Mouse (Mus musculus) layer of hippocampus, postnatal 25 days (tissue): ENCODE results near the gene Pawr. TPM values are rescaled to one million over a fixed set of nuclear protein-coding genes. Genes with fewer than 3 reads are reported as not detected.
"Not testable (repeated sequence)": the region's sequence is repeated elsewhere in the genome, so short reads cannot be mapped to it uniquely, and the experiment has no call there.

Experiments
- DNase-seq, 2 experiments: peaks; one replicate each; pipeline ENCODE4 v3.0.0; 2022; ENCODE audit warnings: mixed read lengths in 2 of 2, low spot score in 1 of 2; ENCODE audit errors: extremely low spot score in 1 of 2
- total RNA-seq, 2 experiments: library from RNA; stranded (reverse); gene quantifications; 2 replicates each; pipeline ENCODE4 v1.2.3; 2021

The Pawr gene
- total RNA-seq, 2 experiments from 2014 or later = 2.1 to 2.9 TPM

DNA sequence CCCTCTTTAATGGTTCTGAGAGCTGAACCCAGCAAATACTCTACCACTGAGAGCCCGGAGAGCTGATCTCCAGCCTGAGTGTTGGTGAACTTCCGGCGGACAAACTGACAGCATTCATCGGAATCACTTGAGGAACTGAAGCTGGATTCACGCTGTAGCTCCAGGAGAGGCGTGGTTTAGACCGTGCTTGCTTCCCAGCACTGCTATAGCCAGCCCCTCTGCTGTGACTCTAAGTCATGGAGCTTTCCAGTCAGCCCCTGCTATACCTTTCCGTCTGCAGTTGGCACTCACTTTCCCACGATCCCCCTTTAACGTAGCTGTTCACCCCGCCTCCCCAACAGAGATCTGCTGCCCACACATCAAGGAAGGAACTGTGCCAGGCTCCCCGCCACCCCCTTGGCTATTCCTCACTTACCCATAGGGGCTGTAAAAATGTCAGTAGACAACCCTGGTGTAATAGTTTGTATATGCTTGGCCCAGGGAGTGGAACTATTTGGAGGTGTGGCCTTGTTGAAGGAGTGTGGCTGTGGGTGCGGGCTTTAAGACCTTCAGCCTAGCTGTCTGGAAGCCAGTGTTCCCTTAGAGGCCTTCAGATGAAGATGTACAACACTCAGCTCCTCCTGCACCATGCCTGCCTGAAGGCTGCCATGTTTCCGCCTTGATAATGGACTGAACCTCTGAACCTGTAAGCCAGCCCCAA, 83.2 kb downstream of the Pawr start:
- DNase-seq = no peak

DNA sequence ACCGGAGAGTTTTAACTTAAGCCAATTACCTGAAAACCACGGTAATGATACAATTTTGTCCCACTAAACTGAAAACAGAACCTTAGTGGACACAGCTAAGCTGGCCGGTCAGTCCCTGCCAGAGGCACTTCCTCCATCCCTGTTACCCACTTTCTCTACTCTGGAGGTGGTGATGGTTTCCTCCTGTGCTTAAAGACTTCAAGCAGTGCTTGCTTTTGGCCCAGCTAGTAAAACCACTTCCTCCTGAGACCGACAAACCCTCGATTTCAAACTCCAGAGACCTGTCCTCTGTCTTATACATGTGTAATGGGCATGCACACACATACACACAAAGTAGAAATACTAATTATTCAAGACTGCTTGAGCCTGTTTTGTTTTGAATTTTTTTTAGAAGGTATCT, 85.5 kb downstream of the Pawr start:
- no peak for DNase-seq

DNA sequence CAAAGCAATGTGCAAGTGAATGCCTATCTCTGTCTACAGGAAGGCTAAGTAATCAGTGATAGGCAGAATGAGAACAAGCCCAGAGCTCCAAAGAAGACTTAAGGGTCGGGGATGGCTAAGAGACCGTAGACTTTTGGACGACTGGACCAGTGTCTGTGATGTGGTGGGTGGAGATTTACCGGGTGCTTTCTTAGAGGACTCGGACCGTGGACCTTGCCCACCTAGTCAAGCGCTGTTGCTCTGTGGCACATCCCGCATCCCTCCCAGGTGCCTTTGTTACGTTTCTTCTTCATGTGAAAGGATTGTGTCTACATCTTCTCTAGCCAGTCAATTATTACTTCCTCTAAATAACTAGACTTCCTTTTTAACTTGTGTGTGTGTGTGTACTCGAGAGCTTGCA, 98.6 kb downstream of the Pawr start:
- no peak for DNase-seq

DNA sequence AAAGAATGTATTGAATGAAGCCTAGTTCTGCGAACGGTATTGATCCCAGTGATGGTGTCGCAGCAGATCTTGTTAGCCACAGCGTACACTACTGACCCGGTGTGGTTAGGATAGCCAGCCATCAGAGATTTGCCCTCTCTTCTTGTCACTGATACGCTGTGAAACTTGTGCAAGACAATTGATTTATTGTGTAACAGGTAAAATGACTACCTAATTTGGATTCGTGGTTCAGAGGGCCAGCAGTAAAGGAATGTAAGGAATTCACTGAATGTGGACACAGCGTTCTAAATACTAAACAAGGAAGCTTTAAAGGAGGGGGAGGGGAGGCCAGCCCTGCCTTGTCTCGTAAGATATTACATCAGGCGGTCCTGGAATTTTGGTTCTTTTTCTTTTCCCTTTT, 100.3 kb downstream of the Pawr start:
- DNase-seq = no peak

- no peak for DNase-seq
Measured at GRCm38 (mm10) chr10:108433976-108434375, 102.1 kb downstream of the Pawr start.

DNA sequence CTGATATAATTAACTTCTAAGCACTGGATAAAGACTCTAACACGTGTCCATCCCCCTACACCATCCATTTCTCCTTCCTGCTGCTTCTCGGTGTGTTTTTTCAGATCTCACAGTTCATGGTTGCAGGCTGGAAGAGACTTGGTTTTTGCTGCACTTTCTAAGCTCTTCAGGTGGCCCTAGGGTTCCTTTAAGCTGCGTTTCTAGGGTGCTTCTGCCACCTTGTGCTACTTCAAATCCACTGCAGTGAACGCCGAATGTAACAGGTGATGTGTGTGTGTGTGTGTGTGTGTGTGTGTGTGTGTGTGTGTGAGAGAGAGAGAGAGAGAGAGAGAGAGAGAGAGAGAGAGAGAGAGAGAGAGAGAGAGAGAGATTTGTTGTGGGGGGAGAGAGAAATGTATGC, 103.7 kb downstream of the Pawr start:
- no peak for DNase-seq

GRCm38 (mm10) chr10:108436365-108436764, 104.4 kb downstream of the Pawr start:
- DNase-seq = no peak

GRCm38 (mm10) chr10:108440251-108440650, 108.3 kb downstream of the Pawr start:
- not testable (repeated sequence) for DNase-seq

DNA sequence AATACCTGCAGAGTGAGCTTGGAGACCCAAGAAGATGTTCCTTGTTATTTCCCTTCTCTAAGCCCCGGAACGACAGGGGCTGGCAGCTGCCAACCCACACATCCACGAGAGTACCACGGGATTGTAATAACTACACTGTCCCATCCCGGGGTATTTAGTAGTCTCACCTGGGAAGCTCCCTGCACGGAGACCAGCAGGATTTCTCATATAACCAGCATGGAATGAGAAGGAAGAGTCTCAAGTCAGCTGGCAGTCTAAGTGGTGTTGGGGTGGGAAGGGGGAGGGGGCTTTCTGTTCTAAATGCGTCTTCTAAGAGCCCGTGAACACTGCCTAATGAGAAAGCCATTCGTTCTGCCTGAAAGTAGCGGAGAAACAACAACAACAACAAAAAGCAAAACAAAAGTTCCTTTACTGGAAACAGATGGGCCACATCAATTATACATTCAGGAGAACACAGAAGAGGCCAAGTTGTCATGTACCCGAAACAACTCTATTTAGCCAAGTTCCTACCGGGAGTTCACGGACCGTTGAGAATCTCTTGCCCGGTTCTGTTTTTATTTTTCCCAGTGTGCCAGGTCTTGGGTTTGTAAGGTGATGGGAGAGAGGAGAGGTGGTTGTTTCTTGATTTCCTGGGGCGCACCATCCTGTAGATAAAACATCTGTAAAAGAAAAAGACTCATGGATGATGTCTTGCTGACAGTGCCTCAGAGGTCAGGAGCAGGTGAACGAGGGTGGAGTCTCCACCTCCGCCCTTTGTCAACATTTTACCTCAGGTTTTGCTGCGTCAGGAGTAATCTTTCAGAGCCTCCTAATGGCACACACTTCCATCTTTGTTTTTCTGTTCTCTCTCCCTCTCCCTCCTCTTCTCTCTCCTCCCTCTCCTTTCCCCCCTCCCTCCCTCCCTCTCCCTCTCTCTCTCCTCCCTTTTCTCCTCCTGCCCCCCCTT, 112.3 kb downstream of the Pawr start:
- DNase-seq = no peak

DNA sequence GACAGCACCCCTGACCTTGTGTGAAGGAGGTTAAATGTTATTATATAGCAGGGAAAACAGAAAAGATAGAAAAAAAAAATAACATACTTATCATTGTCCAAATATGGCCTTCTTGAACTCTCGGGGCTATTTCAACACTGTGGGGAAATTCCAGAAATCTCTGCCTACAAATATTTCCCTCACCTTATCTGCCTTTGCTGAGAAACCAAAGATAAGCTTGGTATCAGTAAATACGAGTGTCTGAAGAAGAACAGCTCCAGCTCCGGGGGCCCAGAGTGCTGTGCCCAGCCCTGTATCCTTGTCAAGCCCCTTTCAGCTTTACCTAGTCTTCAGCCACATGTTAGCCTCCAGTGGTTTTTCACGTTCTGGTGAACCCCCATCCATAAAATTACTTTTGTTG, 113.2 kb downstream of the Pawr start:
- DNase-seq = no peak

DNA sequence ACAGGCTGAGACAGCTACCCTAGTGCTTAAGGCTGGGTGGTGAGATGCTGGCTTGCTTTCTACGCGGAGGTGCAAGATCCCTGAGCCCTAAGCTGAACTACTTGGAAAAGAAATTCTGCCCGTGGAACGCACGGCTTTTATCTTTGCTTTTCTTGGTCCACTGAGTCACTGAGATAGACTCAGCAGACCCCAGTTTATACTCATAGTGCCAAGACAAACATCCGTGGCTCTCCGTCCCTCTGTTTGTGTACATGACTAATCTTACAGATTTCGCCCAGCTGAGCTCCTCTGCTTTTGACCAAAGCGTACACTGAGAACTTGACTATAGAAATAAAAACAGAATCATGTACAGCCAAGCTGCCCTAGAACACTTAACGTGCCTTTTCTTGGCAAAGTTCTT, 113.7 kb downstream of the Pawr start:
- no peak for DNase-seq

DNA sequence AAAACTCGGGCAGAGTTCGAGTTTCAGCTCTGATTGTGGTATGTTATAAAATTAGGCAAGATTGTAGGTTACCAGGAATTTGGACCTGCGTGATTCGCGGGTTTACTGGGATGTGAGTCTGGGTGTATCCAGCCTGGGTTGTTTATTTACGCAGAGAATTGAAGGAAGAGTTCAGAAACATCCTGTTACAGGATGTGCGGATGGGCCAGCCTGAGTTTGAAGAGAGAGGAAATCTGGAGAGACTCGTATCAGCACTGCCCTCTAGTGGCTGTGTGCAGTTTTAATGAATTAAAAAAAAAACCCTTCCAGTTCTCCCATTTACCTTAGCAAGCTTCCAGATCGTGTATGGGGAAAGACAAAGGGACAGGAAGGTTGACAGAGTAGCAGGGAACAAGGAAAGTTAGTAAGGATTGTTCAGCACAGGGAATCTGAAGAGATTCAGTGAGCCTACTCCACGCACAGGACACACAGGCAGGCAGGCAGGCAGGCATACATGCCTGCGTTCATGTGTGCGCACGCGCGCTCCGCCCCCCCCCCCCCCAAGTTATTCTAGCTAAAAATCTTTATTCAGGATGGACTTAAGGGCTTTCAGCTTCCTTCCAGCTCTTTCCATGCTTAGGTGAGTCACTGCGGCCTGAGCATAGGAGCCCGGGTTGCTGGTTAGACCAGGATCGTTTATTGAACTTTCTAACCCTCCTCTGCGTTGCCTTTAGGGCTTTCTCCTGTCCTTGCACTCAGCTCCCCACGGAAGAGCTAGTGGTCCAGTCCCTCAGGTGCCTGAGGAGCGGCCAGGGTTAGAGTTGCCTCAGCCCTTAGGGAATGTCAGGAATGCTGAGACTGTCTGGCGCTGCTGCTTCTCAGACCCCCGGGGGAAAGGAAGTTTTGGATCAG, 114.4 kb downstream of the Pawr start:
- DNase-seq = peak in 1 of 2 experiments; percentile 66

GRCm38 (mm10) chr10:108447211-108447610, 115.3 kb downstream of the Pawr start:
- DNase-seq = no peak

DNA sequence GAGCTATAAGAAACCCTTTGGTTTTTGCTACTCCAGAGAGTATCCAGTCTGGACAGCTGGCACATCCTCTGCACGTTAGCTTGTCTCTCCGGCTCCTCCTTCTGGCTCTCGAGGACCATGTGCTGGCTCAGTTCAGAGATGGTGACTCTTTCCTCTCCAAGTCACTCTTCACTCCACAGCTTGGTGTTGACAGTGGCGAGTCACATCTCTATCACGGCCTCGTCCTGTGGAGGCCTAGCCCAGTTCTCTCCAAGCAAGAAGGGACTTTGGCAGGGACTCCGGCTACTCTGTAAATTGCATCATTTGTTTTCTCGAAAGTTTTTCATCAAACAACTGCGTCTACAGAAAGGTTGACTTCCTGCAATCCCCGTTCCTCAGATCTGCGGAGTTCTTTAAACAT, 116.5 kb downstream of the Pawr start:
- no peak for DNase-seq

- no peak for DNase-seq
Measured at GRCm38 (mm10) chr10:108450401-108450800, 118.5 kb downstream of the Pawr start.

GRCm38 (mm10) chr10:108451516-108451915, 119.6 kb downstream of the Pawr start:
- DNase-seq = no peak

DNA sequence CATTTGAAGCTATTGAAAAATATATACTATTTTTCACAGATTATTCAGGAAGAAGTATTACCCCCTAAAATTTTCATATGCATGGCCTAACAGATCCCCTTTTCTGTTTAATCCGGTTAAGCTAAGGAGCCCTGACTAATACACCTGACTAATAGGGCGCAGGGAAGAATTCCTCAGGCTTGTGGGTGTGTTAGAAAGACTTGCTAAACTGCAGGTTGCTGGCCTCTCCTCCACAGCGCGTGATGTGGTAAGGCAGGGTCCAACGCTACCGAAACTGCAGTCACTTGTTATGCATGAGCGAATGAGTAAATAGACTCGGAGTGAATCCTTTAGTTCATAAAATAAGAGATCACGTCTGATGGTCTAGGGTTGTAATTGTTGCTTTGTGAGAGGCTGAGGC, 120.5 kb downstream of the Pawr start:
- DNase-seq = no peak

- no peak for DNase-seq
Measured at GRCm38 (mm10) chr10:108453561-108453960, 121.6 kb downstream of the Pawr start.

- no peak for DNase-seq
Measured at GRCm38 (mm10) chr10:108454691-108455117, 122.8 kb downstream of the Pawr start.

- no peak for DNase-seq
Measured at GRCm38 (mm10) chr10:108455204-108455603, 123.3 kb downstream of the Pawr start.

DNA sequence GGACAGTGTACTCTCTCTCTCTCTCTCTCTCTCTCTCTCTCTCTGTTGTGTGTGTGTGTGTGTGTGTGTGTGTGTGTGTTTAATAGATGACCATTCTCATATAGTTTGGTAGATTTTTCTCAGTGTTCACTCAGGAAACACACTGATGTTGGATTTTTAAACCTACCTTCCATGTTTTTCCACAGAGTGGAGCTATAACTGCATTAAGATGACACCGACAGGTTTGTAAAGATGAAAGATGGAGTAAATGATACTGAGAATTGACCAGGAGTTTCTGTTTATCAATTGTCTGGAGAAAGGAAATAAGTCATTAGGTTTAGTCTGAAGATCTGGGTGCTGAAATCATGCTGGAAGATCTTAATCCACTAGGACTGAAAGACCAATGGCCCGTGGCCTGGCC, 124.0 kb downstream of the Pawr start:
- DNase-seq = no peak
